Mouse (Mus musculus): ENCODE results near the gene Cab39l. TPM values are rescaled to one million over a fixed set of nuclear protein-coding genes. Genes with fewer than 3 reads are reported as not detected.
A peak's percentile ranks its signal among the peaks of the same experiment; 100 is the strongest.

The Cab39l gene
- total RNA-seq, 4 experiments from 2014 or later: 22.7 to 31.4 (median 29.1) TPM

GRCm38 (mm10) chr14:59504831-59505230, 64.1 kb downstream of the Cab39l start:
- DNase-seq (ENCODE audit: low spot score in 2 of 2): no peak

GRCm38 (mm10) chr14:59506139-59506538, 65.4 kb downstream of the Cab39l start:
- no peak for DNase-seq (ENCODE audit: low spot score in 2 of 2)

GRCm38 (mm10) chr14:59513922-59514444, 73.2 kb downstream of the Cab39l start:
- no peak for DNase-seq (ENCODE audit: low spot score in 2 of 2)

GRCm38 (mm10) chr14:59525843-59526242, 85.1 kb downstream of the Cab39l start:
- no peak for DNase-seq (ENCODE audit: low spot score in 2 of 2)

GRCm38 (mm10) chr14:59530801-59531200, 90.0 kb downstream of the Cab39l start:
- no peak for DNase-seq (ENCODE audit: low spot score in 2 of 2)

GRCm38 (mm10) chr14:59532986-59533385, 92.2 kb downstream of the Cab39l start:
- no peak for DNase-seq (ENCODE audit: low spot score in 2 of 2)

- DNase-seq (ENCODE audit: low spot score in 2 of 2): no peak
Measured at GRCm38 (mm10) chr14:59533908-59534307, 93.1 kb downstream of the Cab39l start.

GRCm38 (mm10) chr14:59537829-59538432, 97.2 kb downstream of the Cab39l start:
- DNase-seq (ENCODE audit: low spot score in 2 of 2): no peak

- DNase-seq (ENCODE audit: low spot score in 2 of 2): no peak
Measured at GRCm38 (mm10) chr14:59540230-59540629, 99.5 kb downstream of the Cab39l start.

GRCm38 (mm10) chr14:59540761-59541160, 100.0 kb downstream of the Cab39l start:
- no peak for DNase-seq (ENCODE audit: low spot score in 2 of 2)

- DNase-seq (ENCODE audit: low spot score in 2 of 2): peak in 1 of 2 experiments; percentile 1
Measured at GRCm38 (mm10) chr14:59543158-59543826, 102.5 kb downstream of the Cab39l start.

GRCm38 (mm10) chr14:59543956-59544355, 103.2 kb downstream of the Cab39l start:
- peak in 1 of 2 experiments; percentile 2 for DNase-seq (ENCODE audit: low spot score in 2 of 2)

GRCm38 (mm10) chr14:59546162-59546880, 105.5 kb downstream of the Cab39l start:
- no peak for DNase-seq (ENCODE audit: low spot score in 2 of 2)

GRCm38 (mm10) chr14:59547530-59547929, 106.8 kb downstream of the Cab39l start:
- no peak for DNase-seq (ENCODE audit: low spot score in 2 of 2)

- DNase-seq (ENCODE audit: low spot score in 2 of 2): no peak
Measured at GRCm38 (mm10) chr14:59548532-59548931, 107.8 kb downstream of the Cab39l start.

GRCm38 (mm10) chr14:59549106-59549505, 108.3 kb downstream of the Cab39l start:
- peak in 1 of 2 experiments; percentile 28 for DNase-seq (ENCODE audit: low spot score in 2 of 2)

GRCm38 (mm10) chr14:59550841-59551240, 110.1 kb downstream of the Cab39l start:
- DNase-seq (ENCODE audit: low spot score in 2 of 2): no peak

GRCm38 (mm10) chr14:59551956-59552355, 111.2 kb downstream of the Cab39l start:
- no peak for DNase-seq (ENCODE audit: low spot score in 2 of 2)

GRCm38 (mm10) chr14:59554025-59554424, 113.3 kb downstream of the Cab39l start:
- DNase-seq (ENCODE audit: low spot score in 2 of 2): no peak

- no peak for DNase-seq (ENCODE audit: low spot score in 2 of 2)
Measured at GRCm38 (mm10) chr14:59555018-59555417, 114.2 kb downstream of the Cab39l start.

GRCm38 (mm10) chr14:59555928-59556531, 115.3 kb downstream of the Cab39l start:
- peak; percentile 51 to 63 for DNase-seq (ENCODE audit: low spot score in 2 of 2)

- DNase-seq (ENCODE audit: low spot score in 2 of 2): no peak
Measured at GRCm38 (mm10) chr14:59557071-59557470, 116.3 kb downstream of the Cab39l start.
